Mouse (Mus musculus) embryonic facial prominence, embryonic 11.5 days (tissue): Measurements from ENCODE around the gene Ccdc69. TPM values are rescaled to one million over a fixed set of nuclear protein-coding genes. Genes with fewer than 3 reads are reported as not detected.

Experiments used
- ATAC-seq: fragments of 200-750 bp; cut with Nextera tagmentation; replicated peaks from 2 replicates; pipeline ENCODE4 v1.8.0; 2017; ENCODE audit warnings: low read depth; ENCODE audit not compliant: insufficient number of reproducible peaks, low FRiP score, low TSS enrichment
- DNase-seq: peaks from one replicate; pipeline ENCODE4 v3.0.0-alpha.2; 2015; ENCODE audit warnings: low spot score
- H3K27ac ChIP-seq: fragments of 300-500 bp; sonication (generic); replicated peaks from 2 replicates; pipeline ENCODE4 v1.5.1; 2014; ENCODE audit warnings: mild to moderate bottlenecking, low read depth, low read length, control low read depth
- H3K27me3 ChIP-seq: fragments of 300-500 bp; sonication (generic); 2 replicates; pipeline ENCODE4 v1.6.1; 2014; ENCODE audit warnings: mild to moderate bottlenecking, low read length, moderate library complexity, mixed read lengths; ENCODE audit not compliant: control insufficient read depth, insufficient read depth
- H3K36me3 ChIP-seq: fragments of 300-500 bp; sonication (generic); replicated peaks from 2 replicates; pipeline ENCODE4 v1.6.1; 2014; ENCODE audit warnings: low read depth, mild to moderate bottlenecking, low read length, moderate library complexity, mixed read lengths; ENCODE audit not compliant: control insufficient read depth, insufficient read depth
- H3K4me1 ChIP-seq: fragments of 300-500 bp; sonication (generic); 2 replicates; pipeline ENCODE4 v1.6.1; 2014; ENCODE audit warnings: low read length, mixed read lengths; ENCODE audit not compliant: control insufficient read depth, insufficient read depth
- H3K4me2 ChIP-seq: fragments of 300-500 bp; sonication (generic); 2 replicates; pipeline ENCODE4 v1.6.1; 2014; ENCODE audit warnings: low read depth, mild to moderate bottlenecking, control low read depth, low read length, moderate library complexity
- H3K4me3 ChIP-seq: fragments of 300-500 bp; sonication (generic); 2 replicates; pipeline ENCODE4 v1.5.1; 2014; ENCODE audit warnings: low read depth, low read length, control low read depth
- H3K9ac ChIP-seq: fragments of 300-500 bp; sonication (generic); replicated peaks from 2 replicates; pipeline ENCODE4 v1.6.1; 2014; ENCODE audit warnings: mild to moderate bottlenecking, control low read depth, low read length
- H3K9me3 ChIP-seq: fragments of 300-500 bp; sonication (generic); replicated peaks from 2 replicates; pipeline ENCODE4 v1.6.1; 2016; ENCODE audit warnings: mild to moderate bottlenecking, low read length, inconsistent platforms, mixed read lengths; ENCODE audit not compliant: control insufficient read depth
- WGBS: fragments of 180-500 bp; shearing (Covaris S2); extraction: QIAGEN DNeasy Blood & Tissue Kit; methylation state at CpG from one replicate; pipeline ENCODE4 v1.1.7; 2014; 5-methylcytosine and 5-hydroxymethylcytosine counted together
- polyA plus RNA-seq: library from polyadenylated mRNA; unstranded; fragments of >200 nt; fragmentation: Nextera tagmentation; extraction: Ambion mirVana; gene quantifications from 2 replicates; pipeline ENCODE4 v1.2.1, GENCODE M21; 2014

The Ccdc69 gene
- polyA plus RNA-seq, 1 experiment from 2014 or later = 0.49 TPM

- H3K4me3 ChIP-seq = peak overlapping the region; percentile 47
- peaks cover 10% of the 10 kb centered on the region for H3K4me1 ChIP-seq
- no peaks in the 10 kb centered on the region for H3K36me3 ChIP-seq
- no peaks in the 10 kb centered on the region for H3K27me3 ChIP-seq
- DNase-seq (no peak), ATAC-seq (0 out of 2 replicates have a peak, but pooled peaks have one; percentile 7)
- H3K9me3 ChIP-seq = no peaks in the 10 kb centered on the region
- peak overlapping the region; percentile 88 for H3K4me2 ChIP-seq
- 0 out of 2 replicates have a peak overlapping the region, but pooled peaks have one; percentile 28 for H3K27ac ChIP-seq
- H3K9ac ChIP-seq = peak overlapping the region; percentile 30; the same call in 1 of the 2 replicates
- WGBS = 0% methylated on average over 1 of the region's 4 CpGs
These were observed 46.0 kb downstream of the Ccdc69 start for GRCm38 (mm10) chr11:55031991-55032280.

GRCm38 (mm10) chr11:55031211-55031990 lies 46.5 kb downstream of the Ccdc69 start:
- peak overlapping the region; percentile 88 for H3K4me2 ChIP-seq
- H3K36me3 ChIP-seq = no peaks in the 10 kb centered on the region
- peaks cover 10% of the 10 kb centered on the region for H3K4me1 ChIP-seq
- 0 out of 2 replicates have a peak overlapping the region, but pooled peaks have one; percentile 8 for H3K4me3 ChIP-seq
- DNase-seq (no peak), ATAC-seq (0 out of 2 replicates have a peak, but pooled peaks have one; percentile 31)
- no peaks in the 10 kb centered on the region for H3K9me3 ChIP-seq
- no peaks in the 10 kb centered on the region for H3K27me3 ChIP-seq
- peak overlapping the region; percentile 30 for H3K9ac ChIP-seq
- 0 out of 2 replicates have a peak overlapping the region, but pooled peaks have one; percentile 28 for H3K27ac ChIP-seq
- 53% methylated on average over 10 of the region's 10 CpGs for WGBS

- H3K27ac ChIP-seq = no peak overlapping the region
- no peaks in the 10 kb centered on the region for H3K9me3 ChIP-seq
- peaks cover 13% of the 10 kb centered on the region for H3K4me1 ChIP-seq
- DNase-seq (no peak), ATAC-seq (no peak)
- H3K4me3 ChIP-seq = no peak overlapping the region
- H3K36me3 ChIP-seq = no peaks in the 10 kb centered on the region
- no peaks in the 10 kb centered on the region for H3K27me3 ChIP-seq
- H3K9ac ChIP-seq = no peak overlapping the region
- WGBS = 83% methylated on average over 2 of the region's 2 CpGs
- no peak overlapping the region for H3K4me2 ChIP-seq
These were observed 49.4 kb downstream of the Ccdc69 start for GRCm38 (mm10) chr11:55028509-55028908.

GRCm38 (mm10) chr11:55027204-55027855 lies 50.6 kb downstream of the Ccdc69 start:
- Histone ChIP-seq H3K4me3 (no peak overlapping the region), H3K27ac (no peak overlapping the region), H3K4me1 (peaks cover 17% of the 10 kb centered on the region), H3K27me3 (no peaks in the 10 kb centered on the region), H3K4me2 (no peak overlapping the region), H3K9ac (no peak overlapping the region), H3K9me3 (no peaks in the 10 kb centered on the region), H3K36me3 (no peaks in the 10 kb centered on the region)
- DNase-seq = no peak
- 62% methylated on average over 2 of the region's 2 CpGs for WGBS
- no peak for ATAC-seq

- Histone ChIP-seq H3K27ac (no peak overlapping the region), H3K4me2 (no peak overlapping the region), H3K4me1 (peaks cover 7% of the 10 kb centered on the region), H3K4me3 (no peak overlapping the region), H3K9me3 (no peaks in the 10 kb centered on the region), H3K36me3 (no peaks in the 10 kb centered on the region), H3K27me3 (no peaks in the 10 kb centered on the region), H3K9ac (no peak overlapping the region)
- no peak for DNase-seq
- 94% methylated on average over 4 of the region's 4 CpGs for WGBS
- ATAC-seq = no peak
These were observed 52.0 kb downstream of the Ccdc69 start for GRCm38 (mm10) chr11:55025896-55026295.

GRCm38 (mm10) chr11:55023583-55023982 lies 54.3 kb downstream of the Ccdc69 start:
- H3K4me3 ChIP-seq = no peak overlapping the region
- H3K36me3 ChIP-seq = no peaks in the 10 kb centered on the region

GRCm38 (mm10) chr11:55023049-55023564 lies 54.8 kb downstream of the Ccdc69 start:
- ATAC-seq = peak; percentile 69
- no peaks in the 10 kb centered on the region for H3K36me3 ChIP-seq
- peak overlapping the region; percentile 14; the same call in 1 of the 2 replicates for H3K9ac ChIP-seq
- H3K9me3 ChIP-seq = no peaks in the 10 kb centered on the region
- no peak overlapping the region for H3K4me3 ChIP-seq
- peak overlapping the region; percentile 17; the same call in 1 of the 2 replicates for H3K4me2 ChIP-seq
- peaks cover 7% of the 10 kb centered on the region for H3K4me1 ChIP-seq
- peak; percentile 89 for DNase-seq
- peak overlapping the region; percentile 83 for H3K27ac ChIP-seq
- whole genome bisulfite sequencing = 10% methylated on average over 10 of the region's 10 CpGs
- H3K27me3 ChIP-seq = no peaks in the 10 kb centered on the region

More at GRCm38 (mm10) chr11:55023583-55023982, 54.3 kb downstream of the Ccdc69 start:
- Histone ChIP-seq H3K27ac (peak overlapping the region; percentile 83), H3K9ac (no peak overlapping the region; the same call in 1 of the 2 replicates), H3K9me3 (no peaks in the 10 kb centered on the region), H3K27me3 (no peaks in the 10 kb centered on the region), H3K4me2 (no peak overlapping the region), H3K4me1 (peaks cover 7% of the 10 kb centered on the region)
- ATAC-seq = no peak
- no peak for DNase-seq
- 79% methylated on average over 3 of the region's 3 CpGs for WGBS

GRCm38 (mm10) chr11:55022508-55022907 lies 55.4 kb downstream of the Ccdc69 start:
- Histone ChIP-seq H3K4me2 (no peak overlapping the region), H3K9ac (no peak overlapping the region), H3K36me3 (no peaks in the 10 kb centered on the region), H3K9me3 (no peaks in the 10 kb centered on the region), H3K4me1 (peaks cover 7% of the 10 kb centered on the region), H3K4me3 (no peak overlapping the region), H3K27me3 (no peaks in the 10 kb centered on the region), H3K27ac (peak overlapping the region; percentile 83; the same call in 1 of the 2 replicates)
- ATAC-seq (no peak), DNase-seq (no peak)
- 76% methylated on average over 5 of the region's 5 CpGs for WGBS
